Mouse (Mus musculus) megakaryocyte, adult 5-6 weeks (primary cell): ENCODE measurements at regions not wholly inside any gene's neighbourhood (a gene's known extent, or its start where the extent isn't known, plus 50 kb on each side); places are given as distances from the start of the nearest gene placed in this dataset.

Experiments
- ATAC-seq: 2 replicates; pipeline ENCODE4 v1.8.0; 2016; ENCODE audit warnings: mild to moderate bottlenecking, inconsistent platforms; ENCODE audit not compliant: poor library complexity, severe bottlenecking

DNA sequence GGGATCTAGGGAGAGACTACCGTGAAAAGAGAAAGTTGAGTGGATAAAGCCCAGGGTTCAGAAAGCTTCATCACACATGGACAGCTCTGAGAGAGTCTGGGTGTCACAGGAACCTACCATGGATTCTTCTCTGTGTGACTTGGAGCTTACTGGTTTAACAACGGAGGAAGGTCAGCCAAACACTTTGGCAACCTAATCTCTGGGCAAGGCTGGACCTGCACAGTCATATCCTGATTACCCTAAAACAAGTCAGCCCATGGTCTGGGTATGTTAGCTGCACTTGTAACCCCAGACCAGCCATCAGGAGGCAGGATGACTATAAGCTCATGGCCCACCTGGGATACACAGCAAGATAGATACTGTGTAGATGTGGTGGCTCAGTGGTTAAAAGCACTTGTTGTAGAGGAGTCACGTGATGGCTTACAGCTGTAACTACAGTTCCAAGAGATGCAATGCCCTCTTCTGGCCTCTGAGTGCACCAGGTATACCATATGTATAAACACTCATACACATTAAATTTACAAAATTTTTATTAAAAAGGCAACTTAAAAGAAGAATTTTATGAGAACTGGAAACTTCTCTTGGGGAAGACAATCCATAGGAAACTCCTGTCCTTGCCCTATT lies 85.0 kb upstream of the Serbp1 start:
- no peak for ATAC-seq

GRCm38 (mm10) chr6:67151515-67151914 lies 86.5 kb upstream of the Serbp1 start:
- ATAC-seq: no peak

DNA sequence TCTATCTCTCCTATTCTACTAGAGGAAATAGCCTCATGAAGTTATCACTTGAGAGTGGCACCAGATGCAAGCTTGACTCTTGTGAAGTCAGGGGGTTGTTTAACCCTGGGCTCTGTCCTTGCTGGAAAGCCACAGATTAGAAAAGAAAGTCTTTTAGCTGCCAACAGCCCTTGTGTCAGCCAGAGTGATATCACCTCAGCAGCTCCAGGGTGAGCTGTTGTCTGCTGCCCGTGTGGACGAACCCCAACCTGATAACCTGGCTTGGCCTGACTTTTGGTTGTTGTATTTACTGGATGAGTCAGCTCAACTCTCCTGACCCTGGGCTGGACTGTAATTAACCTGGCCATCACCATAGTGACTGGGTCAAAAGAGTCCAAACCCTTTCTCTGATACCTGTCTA lies 88.6 kb upstream of the Serbp1 start:
- ATAC-seq: no peak

- ATAC-seq: peak; percentile 56
Measured at GRCm38 (mm10) chr6:67146708-67147107, 91.3 kb upstream of the Serbp1 start.

GRCm38 (mm10) chr6:67145969-67146368 lies 92.0 kb upstream of the Serbp1 start:
- no peak for ATAC-seq

- no peak for ATAC-seq
Measured at GRCm38 (mm10) chr6:67144946-67145716, 92.8 kb upstream of the Serbp1 start.

GRCm38 (mm10) chr6:67142179-67142578 lies 95.8 kb upstream of the Serbp1 start:
- ATAC-seq: peak; percentile 87

DNA sequence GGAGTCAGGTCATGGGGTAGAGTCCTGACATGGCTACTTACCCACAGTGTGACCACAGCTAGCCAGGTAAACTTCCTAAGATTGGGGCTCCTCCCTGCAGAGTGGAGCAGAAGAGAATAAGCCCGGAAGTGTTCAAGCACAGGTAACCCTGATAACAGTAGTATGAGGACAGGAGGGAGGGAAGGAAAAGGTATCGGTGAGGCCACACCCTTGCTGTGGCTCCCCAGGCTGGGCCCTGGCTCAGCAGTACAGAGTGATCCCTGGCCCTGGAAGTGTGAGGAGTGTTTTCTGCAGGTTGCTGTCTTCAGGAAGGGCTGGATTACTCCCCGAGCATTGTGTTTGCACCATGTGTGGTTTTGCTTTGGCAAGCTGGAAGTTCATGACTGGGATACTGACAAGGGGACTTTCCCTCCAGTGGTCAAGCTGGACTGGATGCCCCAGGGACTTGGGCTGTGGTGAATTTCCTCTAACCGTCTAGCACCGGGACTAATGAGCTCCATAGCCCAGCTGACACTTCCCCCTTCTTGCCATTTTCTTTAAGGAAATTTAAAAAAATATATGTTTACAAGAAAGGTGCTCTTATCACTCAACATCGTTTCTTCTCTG lies 97.2 kb upstream of the Serbp1 start:
- ATAC-seq: no peak

DNA sequence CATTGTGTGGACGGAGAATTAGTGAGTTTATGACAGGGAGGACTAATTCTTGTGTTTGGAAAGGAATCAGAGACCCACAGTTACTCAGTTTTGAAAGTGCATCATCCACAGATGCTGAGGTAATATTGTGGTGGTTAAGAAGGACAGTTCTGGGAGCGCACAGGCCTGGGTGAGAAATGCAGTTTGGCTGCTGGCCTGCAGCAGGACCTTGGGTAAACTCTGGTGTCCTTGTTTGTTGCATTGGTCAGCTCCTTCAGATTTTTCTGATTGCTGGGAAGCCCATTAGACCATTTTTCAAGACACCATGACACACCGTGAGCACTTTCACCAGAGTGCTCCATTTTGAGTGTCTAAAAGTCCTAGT lies 99.0 kb upstream of the Serbp1 start:
- no peak for ATAC-seq

DNA sequence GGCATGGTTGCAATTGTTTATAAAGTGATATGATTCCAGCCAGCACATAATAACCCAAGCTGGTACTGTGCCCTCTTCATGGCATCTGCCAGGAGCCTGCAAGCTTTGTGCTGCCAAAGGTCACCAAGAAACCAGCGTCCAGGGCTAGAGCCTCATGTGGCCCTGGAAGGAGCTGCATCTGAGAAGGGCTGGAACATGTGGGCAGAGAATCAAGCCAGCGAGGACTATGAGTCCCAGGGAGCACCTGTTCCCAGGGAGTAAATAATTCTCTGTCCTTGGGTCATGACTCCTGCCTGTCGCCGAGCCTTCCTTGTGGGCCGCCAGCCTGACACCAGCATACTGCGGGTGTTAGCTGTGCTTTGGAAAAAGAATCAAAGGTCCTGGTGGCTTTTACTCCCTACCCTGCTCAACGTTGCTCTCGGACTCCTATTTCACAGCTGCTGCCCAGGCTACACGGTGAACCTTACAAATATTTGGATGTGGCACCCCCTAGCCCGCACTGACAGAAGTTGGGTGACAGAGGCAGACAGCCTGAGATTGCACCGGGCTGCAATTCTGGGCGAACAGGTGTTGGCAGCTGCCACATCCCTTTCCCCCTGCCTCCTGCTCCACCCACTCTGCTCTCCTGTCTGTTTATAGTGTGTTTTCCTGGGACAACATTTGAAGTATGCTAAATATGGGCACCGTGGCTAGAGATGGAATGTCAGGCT lies 99.5 kb upstream of the Serbp1 start:
- ATAC-seq: no peak

DNA sequence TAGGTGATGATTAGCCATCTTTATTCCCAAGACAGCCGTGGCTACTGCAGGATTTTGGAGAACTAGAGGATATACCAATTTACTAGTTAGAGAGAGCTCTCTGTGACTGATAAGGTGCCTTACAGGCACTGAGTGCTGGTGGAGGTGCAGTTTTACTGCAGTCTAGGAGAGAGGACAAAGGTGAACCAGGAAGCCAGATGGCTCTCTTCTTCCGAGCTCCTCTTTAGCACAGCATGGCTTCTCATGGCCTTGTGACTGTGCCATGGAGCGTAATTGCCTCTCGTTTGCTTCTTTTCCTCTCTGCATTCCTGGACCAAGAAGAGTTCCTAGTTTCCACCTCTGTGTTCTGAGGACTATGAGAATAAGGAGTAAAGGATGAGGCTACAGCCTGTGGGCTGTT lies 100.2 kb upstream of the Gadd45a start:
- ATAC-seq: no peak

- ATAC-seq: no peak
Measured at GRCm38 (mm10) chr6:67134915-67135314, 97.7 kb upstream of the Gadd45a start.

DNA sequence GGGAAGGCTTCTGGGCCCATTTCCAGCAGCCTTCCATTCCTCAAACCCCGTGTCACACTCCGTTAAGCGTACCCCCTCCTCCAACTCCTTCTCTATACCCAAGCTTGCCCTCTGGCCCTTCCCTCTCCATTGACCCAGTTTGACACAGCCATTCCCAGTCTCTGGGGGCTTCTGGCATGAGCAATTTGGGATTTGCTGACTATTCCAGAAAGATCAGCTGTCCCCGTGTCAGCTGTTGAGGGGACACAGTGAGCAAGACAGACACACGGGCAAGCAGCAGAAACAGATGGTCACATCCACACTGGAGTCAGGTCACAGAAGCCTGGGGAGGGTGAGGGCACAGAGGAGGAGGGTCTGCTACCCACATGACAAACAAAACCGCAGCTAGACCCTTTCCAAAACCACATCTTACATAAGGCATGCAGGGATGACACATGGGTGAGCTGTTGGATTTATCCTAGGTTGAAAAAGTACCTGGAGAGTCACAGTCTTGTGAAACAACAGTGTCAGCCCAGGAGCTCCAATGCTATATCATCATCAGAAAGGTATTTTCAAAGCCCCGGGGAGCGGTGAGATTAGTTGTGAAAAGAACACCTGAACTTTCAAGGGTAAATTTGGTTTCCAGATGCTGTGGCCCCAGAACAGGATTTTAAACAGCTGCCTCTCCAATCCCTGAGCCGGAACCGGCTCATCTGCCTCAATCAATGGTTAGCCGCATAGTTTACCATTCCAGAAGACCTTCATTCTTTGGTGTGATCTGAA lies 93.5 kb upstream of the Gadd45a start:
- no peak for ATAC-seq

- peak; percentile 9; the same call in 1 of the 2 replicates for ATAC-seq
Measured at GRCm38 (mm10) chr6:67129626-67130025, 92.4 kb upstream of the Gadd45a start.

GRCm38 (mm10) chr6:67128503-67129463 lies 91.5 kb upstream of the Gadd45a start:
- peak; percentile 94 for ATAC-seq

DNA sequence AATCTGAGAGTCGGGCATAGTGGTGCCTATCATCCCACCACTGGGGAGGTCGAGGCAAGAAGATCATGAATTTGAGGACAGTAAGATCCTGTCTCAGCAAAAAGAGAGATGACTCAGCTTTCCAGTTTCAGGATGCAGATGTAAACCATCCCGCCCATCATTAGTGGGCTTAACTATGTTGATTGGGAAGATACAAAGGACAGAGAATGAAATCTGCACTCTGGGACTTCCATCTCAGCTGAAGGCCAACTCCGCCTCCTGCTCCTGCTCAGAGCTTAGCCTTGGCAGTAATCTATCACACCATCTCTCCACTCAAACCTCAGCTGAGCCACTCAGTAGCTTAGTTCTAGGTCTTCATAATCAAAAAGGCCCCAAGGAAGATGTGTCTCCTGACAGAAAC lies 90.5 kb upstream of the Gadd45a start:
- ATAC-seq: no peak

DNA sequence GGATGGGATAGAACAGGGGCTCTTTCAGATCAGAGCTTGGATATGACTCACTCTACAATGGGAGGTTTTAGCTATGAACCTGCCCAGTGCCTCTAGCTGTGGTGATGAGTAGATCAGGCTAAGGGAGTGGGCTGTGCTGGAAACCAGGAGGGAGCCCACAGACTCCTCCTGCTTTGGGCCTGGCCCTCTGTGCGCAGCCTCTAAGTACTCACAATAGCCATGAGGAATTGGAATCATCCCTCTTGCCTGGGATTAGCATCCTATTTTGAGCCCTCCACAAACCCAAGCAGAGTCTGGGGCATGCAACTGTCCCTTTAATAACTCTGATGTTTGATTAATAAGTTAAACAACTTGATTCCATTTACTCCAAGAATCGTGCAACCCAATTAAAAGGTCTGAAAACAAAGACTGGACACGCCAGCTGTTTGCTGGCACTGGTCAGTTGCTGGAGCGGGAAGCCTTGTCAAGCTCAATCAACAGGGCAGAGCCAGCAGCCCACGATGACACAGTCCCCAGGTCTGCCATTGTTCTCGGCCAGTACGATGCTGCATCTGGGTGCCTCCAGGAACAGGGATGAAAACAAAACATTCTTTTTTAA lies 88.6 kb upstream of the Gadd45a start:
- no peak for ATAC-seq

DNA sequence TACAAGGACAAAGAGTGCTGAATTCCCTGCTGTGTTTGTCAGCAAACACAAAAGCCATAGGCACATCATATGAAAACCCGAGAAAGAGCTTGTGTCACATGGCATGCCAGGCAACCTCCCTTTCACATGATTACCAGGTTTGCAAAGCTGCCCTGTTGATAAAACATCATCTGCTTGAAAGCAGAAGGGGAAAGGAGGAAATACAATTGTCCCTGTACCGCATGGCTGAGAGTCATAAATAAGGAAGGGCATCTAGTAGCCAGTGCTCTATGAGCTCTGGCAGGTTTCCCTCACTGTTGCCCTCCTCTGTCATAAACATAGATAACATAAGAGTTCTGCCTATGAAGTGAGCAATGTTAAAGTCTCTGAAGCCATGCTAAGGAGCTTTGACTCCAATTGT lies 86.8 kb upstream of the Gadd45a start:
- ATAC-seq: peak; percentile 80

DNA sequence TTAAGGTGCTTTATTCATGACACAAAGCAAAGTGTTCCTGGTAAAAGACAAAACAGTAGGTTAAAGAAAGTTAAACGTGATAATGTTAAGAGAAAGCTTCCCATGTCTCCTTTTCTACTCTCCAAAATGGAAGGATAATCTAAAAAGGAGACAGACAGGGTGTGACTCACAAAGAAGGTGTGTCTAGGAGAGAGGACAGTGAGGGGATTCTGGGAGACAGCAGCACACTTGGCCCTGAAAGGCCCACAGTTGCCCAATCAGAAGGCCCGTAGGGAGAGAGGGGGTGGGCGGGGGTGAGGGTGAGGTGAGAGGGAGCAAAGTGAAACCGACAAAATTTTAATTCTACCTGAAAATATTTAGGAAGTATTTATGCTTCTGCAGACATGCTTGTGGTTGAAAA lies 85.8 kb upstream of the Gadd45a start:
- ATAC-seq: no peak
